Comparison of ENCODE assay signal across 18 mouse cellular contexts in the genomic region with DNA sequence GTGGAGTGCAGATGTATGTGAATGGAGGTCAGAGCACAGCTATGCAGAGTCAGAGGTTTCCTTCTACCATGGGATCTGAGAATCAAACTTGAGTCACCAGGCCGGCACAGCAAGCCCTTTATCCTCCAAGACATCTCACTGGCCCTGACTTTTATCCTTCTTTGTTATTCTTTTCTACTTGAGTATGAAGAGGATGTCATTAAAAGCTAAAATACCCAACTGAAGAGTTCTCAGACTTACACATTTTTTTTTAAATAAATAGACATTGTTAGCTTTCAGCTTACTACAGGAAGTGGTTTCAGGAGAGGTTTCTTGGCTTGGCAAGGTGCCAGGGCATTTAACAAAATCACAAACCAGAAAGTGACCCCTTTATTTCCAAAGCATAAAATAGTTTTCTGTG. TPM values are rescaled to one million over a fixed set of nuclear protein-coding genes. Genes with fewer than 3 reads are reported as not detected.
DNase-seq lines count a peak whose midpoint lies in the region; ATAC-seq and TF ChIP-seq lines count a peak whose summit lies in the region.
"Had no signal": no experiment of that assay in that cellular context is flagged by ENCODE, and none has a peak within 500 bp of the region (broad histone marks: within the 10 kb centered on the region; RNA-seq: fewer than 3 reads in every experiment).

No protein-coding gene starts in this region.

- H3K4me3 ChIP-seq in lung, embryonic 14.5 days (ENCODE audit: low read depth, low read length) = no peak overlapping the region
- no peak overlapping the region for H3K4me3 ChIP-seq in lung, adult 2 months (replicated peaks; ENCODE audit: extremely low read depth, low read depth, low read length)
- no peak overlapping the region for H3K4me3 ChIP-seq in limb, embryonic 14.5 days (replicated peaks; ENCODE audit: low read length)
- no peak overlapping the region for H3K4me3 ChIP-seq in left cerebral cortex, adult 2 months
- H3K4me3 ChIP-seq: heart, embryonic 12.5 days; limb, embryonic 15.5 days; midbrain, embryonic 15.5 days; neural tube, embryonic 12.5 days had no signal

- no peaks in the 10 kb centered on the region for H3K36me3 ChIP-seq in lung, embryonic 14.5 days (ENCODE audit: insufficient read depth)
- no peaks in the 10 kb centered on the region for H3K36me3 ChIP-seq in limb, embryonic 14.5 days (ENCODE audit: control insufficient read depth, insufficient read depth, low read length)
- H3K36me3 ChIP-seq: heart, embryonic 12.5 days; limb, embryonic 15.5 days; midbrain, embryonic 15.5 days; neural tube, embryonic 12.5 days had no signal

- intact Hi-C loops in left cerebral cortex, adult 2 months (cut with DNase I) = no loop called here

- ATAC-seq in lung, embryonic 14.5 days (ENCODE audit: insufficient read depth) = peak; percentile 86
- no peak for ATAC-seq in limb, embryonic 14.5 days (ENCODE audit: low FRiP score, low read depth)
- ATAC-seq: forebrain, postnatal 0 days; midbrain, embryonic 15.5 days had no signal

- no peaks in the 10 kb centered on the region for H3K27me3 ChIP-seq in lung, embryonic 14.5 days (ENCODE audit: insufficient read depth, low read length)
- H3K27me3 ChIP-seq in limb, embryonic 14.5 days (ENCODE audit: control insufficient read depth, insufficient read depth, low read length) = no peaks in the 10 kb centered on the region
- H3K27me3 ChIP-seq: heart, embryonic 12.5 days; limb, embryonic 15.5 days; midbrain, embryonic 15.5 days; neural tube, embryonic 12.5 days had no signal

- H3K9me3 ChIP-seq in lung, embryonic 14.5 days (ENCODE audit: low read depth, low read length) = no peaks in the 10 kb centered on the region
- H3K9me3 ChIP-seq in limb, embryonic 14.5 days (ENCODE audit: control insufficient read depth, low read length) = no peaks in the 10 kb centered on the region
- H3K9me3 ChIP-seq: heart, embryonic 12.5 days; limb, embryonic 15.5 days; midbrain, embryonic 15.5 days; neural tube, embryonic 12.5 days had no signal

- TF ChIP-seq POLR2A in lung, adult 2 months (IDR thresholded peaks at IDR 0.05; ENCODE audit: borderline replicate concordance, extremely low read depth, low read depth, low read length) = no peak
- TF ChIP-seq POLR2A in limb, embryonic 14.5 days (IDR thresholded peaks at IDR 0.05; ENCODE audit: borderline replicate concordance, extremely low read depth, insufficient read depth, insufficient read length) = no peak

- TF ChIP-seq CTCF in lung, embryonic 14.5 days (IDR thresholded peaks at IDR 0.05; ENCODE audit: low read depth) = no peak
- no peak for TF ChIP-seq CTCF in lung, adult 2 months (IDR thresholded peaks at IDR 0.05; ENCODE audit: insufficient read depth, low read length)
- TF ChIP-seq CTCF in left cerebral cortex, adult 2 months (IDR thresholded peaks at IDR 0.05) = no peak

- peak; percentile 78 for DNase-seq in lung, embryonic 14.5 days
- DNase-seq in lung, adult 2 months = no peak
- peak; percentile 17 for DNase-seq in CD4-positive, CD25-positive, alpha-beta regulatory T cell, adult 2 months (ENCODE audit: low read depth, low spot score)
- DNase-seq in NIH3T3 (ENCODE audit: low read depth) = peak; percentile 40
- DNase-seq in limb, embryonic 14.5 days (ENCODE audit: low spot score) = peak; percentile 39
- no peak for DNase-seq in urinary bladder, postnatal 10 days (ENCODE audit: low spot score)
- DNase-seq in left cerebral cortex, adult 2 months (ENCODE audit: extremely low spot score in 1 of 2, low spot score in 2 of 2) = no peak
- DNase-seq: cerebellum, adult 11 months; cerebellum, postnatal 36 days; forebrain, postnatal 0 days; gastrocnemius, postnatal 14 days; layer of hippocampus, postnatal 36 days; thymus, postnatal 36 days had no signal

- no peak overlapping the region for H3K27ac ChIP-seq in lung, embryonic 14.5 days (ENCODE audit: low read depth)
- 0 out of 2 replicates have a peak overlapping the region, but pooled peaks have one; percentile 26 for H3K27ac ChIP-seq in limb, embryonic 14.5 days (replicated peaks; ENCODE audit: low read depth, low read length)
- H3K27ac ChIP-seq in left cerebral cortex, adult 2 months = no peak overlapping the region
- H3K27ac ChIP-seq: limb, embryonic 15.5 days; macrophage; midbrain, embryonic 15.5 days; neural tube, embryonic 12.5 days had no signal

- no peaks in the 10 kb centered on the region for H3K4me1 ChIP-seq in lung, embryonic 14.5 days (ENCODE audit: insufficient read depth)
- H3K4me1 ChIP-seq in lung, adult 2 months (ENCODE audit: control insufficient read depth, insufficient read depth, low read length) = no peaks in the 10 kb centered on the region
- H3K4me1 ChIP-seq in limb, embryonic 14.5 days (ENCODE audit: control insufficient read depth, insufficient read depth, low read length) = no peaks in the 10 kb centered on the region
- H3K4me1 ChIP-seq: heart, embryonic 12.5 days; limb, embryonic 15.5 days; midbrain, embryonic 15.5 days; neural tube, embryonic 12.5 days had no signal

- H3K4me2 ChIP-seq in lung, embryonic 14.5 days = no peak overlapping the region
- no peak overlapping the region for H3K4me2 ChIP-seq in limb, embryonic 14.5 days (replicated peaks; ENCODE audit: low read depth, low read length, severe bottlenecking)
- H3K4me2 ChIP-seq: heart, embryonic 12.5 days; limb, embryonic 15.5 days; midbrain, embryonic 15.5 days; neural tube, embryonic 12.5 days had no signal

- no peak overlapping the region for H3K9ac ChIP-seq in lung, embryonic 14.5 days
- H3K9ac ChIP-seq in limb, embryonic 14.5 days (ENCODE audit: low read depth, low read length, severe bottlenecking) = no peak overlapping the region
- H3K9ac ChIP-seq: forebrain, postnatal 0 days; heart, embryonic 12.5 days; limb, embryonic 15.5 days; midbrain, embryonic 15.5 days; neural tube, embryonic 12.5 days had no signal

- WGBS in lung, embryonic 14.5 days = 3% methylated on average over 1 of the region's 1 CpGs
- 18% methylated on average over 1 of the region's 1 CpGs for WGBS in lung, adult 2 months
- 69% methylated on average over 1 of the region's 1 CpGs for WGBS in limb, embryonic 14.5 days

RNA-seq across cellular contexts. Expression of a gene that starts 15.4 kb away (rescaled TPM):
- polyA plus RNA-seq in lung, embryonic 14.5 days (2014; fragmentation: Nextera tagmentation; extraction: Ambion mirVana) = 8.9 and 9.7 TPM in 2 replicates
- 2.7 and 3.8 TPM in 2 replicates for polyA plus RNA-seq in lung, adult 2 months (2012; rRNA removed)
- 7.8 and 10.7 TPM in 2 replicates for polyA plus RNA-seq in limb, embryonic 14.5 days (2012; rRNA removed)
- 11.2 and 12.5 TPM in 2 replicates for polyA plus RNA-seq in limb, embryonic 14.5 days (2014; fragmentation: Nextera tagmentation; extraction: Ambion mirVana)
- total RNA-seq in left cerebral cortex, adult 2 months (2021) = 10 to 100 TPM; 90.4 to 91.8 TPM

Comparison
In these comparisons a context has a peak if more than half of its experiments do, and no peak if none do; other contexts are left out.
1. DNase-seq: peak in lung, embryonic 14.5 days (single experiment), CD4-positive, CD25-positive, alpha-beta regulatory T cell, adult 2 months (single experiment), NIH3T3 (single experiment) and limb, embryonic 14.5 days (single experiment); none in lung, adult 2 months (single experiment), urinary bladder, postnatal 10 days (single experiment) and left cerebral cortex, adult 2 months (0 of 2).